Mouse (Mus musculus): ENCODE measurements around the gene Scyl1. TPM values are rescaled to one million over a fixed set of nuclear protein-coding genes. Genes with fewer than 3 reads are reported as not detected.
A peak's percentile ranks its signal among the peaks of the same experiment; 100 is the strongest.

Gene Scyl1
- polyA plus RNA-seq, 1 experiment from 2014 or later, result 67.4 TPM

GRCm38 (mm10) chr19:5731264-5731978, 39.8 kb downstream of the Scyl1 start:
- H3K27ac ChIP-seq (ENCODE audit: low read depth, low read length), result no peak overlapping the region

GRCm38 (mm10) chr19:5730314-5731186, 40.7 kb downstream of the Scyl1 start:
- H3K27ac ChIP-seq (ENCODE audit: low read depth, low read length), result no peak overlapping the region
- H3K36me3 ChIP-seq (ENCODE audit: control insufficient read depth, insufficient read depth, low read length), result no peaks in the 10 kb centered on the region
- DNase-seq (ENCODE audit: low spot score), result no peak
- no peaks in the 10 kb centered on the region for H3K27me3 ChIP-seq (ENCODE audit: control insufficient read depth, insufficient read depth, low read length)
- H3K9ac ChIP-seq (ENCODE audit: low read length), result peak overlapping the region; percentile 64
- peak overlapping the region; percentile 98 for H3K4me2 ChIP-seq (ENCODE audit: low read depth)
- H3K9me3 ChIP-seq (ENCODE audit: control insufficient read depth, low read length), result no peaks in the 10 kb centered on the region
- H3K4me1 ChIP-seq (ENCODE audit: control insufficient read depth, insufficient read depth, low read length), result peaks cover 38% of the 10 kb centered on the region
- peak overlapping the region; percentile 83 for H3K4me3 ChIP-seq (ENCODE audit: low read depth, low read length)
- WGBS, result 74% methylated on average over 29 of the region's 29 CpGs
- ATAC-seq (ENCODE audit: insufficient read depth, low FRiP score, low TSS enrichment), result no peak

More at GRCm38 (mm10) chr19:5731264-5731978, 39.8 kb downstream of the Scyl1 start:
- ATAC-seq (ENCODE audit: insufficient read depth, low FRiP score, low TSS enrichment) (peak; percentile 79; the same call in 1 of the 2 replicates), DNase-seq (ENCODE audit: low spot score) (peak; percentile 94)
- no peaks in the 10 kb centered on the region for H3K27me3 ChIP-seq (ENCODE audit: control insufficient read depth, insufficient read depth, low read length)
- H3K9me3 ChIP-seq (ENCODE audit: control insufficient read depth, low read length), result no peaks in the 10 kb centered on the region
- peaks cover 33% of the 10 kb centered on the region for H3K4me1 ChIP-seq (ENCODE audit: control insufficient read depth, insufficient read depth, low read length)
- H3K4me2 ChIP-seq (ENCODE audit: low read depth), result peak overlapping the region; percentile 98
- no peaks in the 10 kb centered on the region for H3K36me3 ChIP-seq (ENCODE audit: control insufficient read depth, insufficient read depth, low read length)
- peak overlapping the region; percentile 64 for H3K9ac ChIP-seq (ENCODE audit: low read length)
- under 1% methylated on average over 47 of the region's 47 CpGs for WGBS
- peak overlapping the region; percentile 80 for H3K4me3 ChIP-seq (ENCODE audit: low read depth, low read length)

- H3K4me1 ChIP-seq (ENCODE audit: control insufficient read depth, insufficient read depth, low read length), result peaks cover 42% of the 10 kb centered on the region
Observed at GRCm38 (mm10) chr19:5729444-5729815, 41.8 kb downstream of the Scyl1 start, which contains the start of gene Fam89b. Fam89b (minus strand) TSS chr19:5729653.

GRCm38 (mm10) chr19:5728631-5729443, 42.4 kb downstream of the Scyl1 start:
- Histone ChIP-seq H3K9me3 (ENCODE audit: control insufficient read depth, low read length) (no peaks in the 10 kb centered on the region), H3K36me3 (ENCODE audit: control insufficient read depth, insufficient read depth, low read length) (peaks cover 2% of the 10 kb centered on the region; the same call in 1 of the 2 replicates), H3K4me3 (ENCODE audit: low read depth, low read length) (peak overlapping the region; percentile 83), H3K9ac (ENCODE audit: low read length) (peak overlapping the region; percentile 97), H3K27ac (ENCODE audit: low read depth, low read length) (peak overlapping the region; percentile 93), H3K4me1 (ENCODE audit: control insufficient read depth, insufficient read depth, low read length) (peaks cover 42% of the 10 kb centered on the region), H3K27me3 (ENCODE audit: control insufficient read depth, insufficient read depth, low read length) (no peaks in the 10 kb centered on the region), H3K4me2 (ENCODE audit: low read depth) (peak overlapping the region; percentile 86)
- DNase-seq (ENCODE audit: low spot score), result peak; percentile 70
- ATAC-seq (ENCODE audit: insufficient read depth, low FRiP score, low TSS enrichment), result peak; percentile 49; the same call in 1 of the 2 replicates
- 11% methylated on average over 37 of the region's 37 CpGs for WGBS

More at GRCm38 (mm10) chr19:5729444-5729815, 41.8 kb downstream of the Scyl1 start, which contains the start of gene Fam89b:
- peak; percentile 77 for ATAC-seq (ENCODE audit: insufficient read depth, low FRiP score, low TSS enrichment)
- Histone ChIP-seq H3K9me3 (ENCODE audit: control insufficient read depth, low read length) (no peaks in the 10 kb centered on the region), H3K4me3 (ENCODE audit: low read depth, low read length) (peak within 1 kb of the TSS; percentile 83), H3K36me3 (ENCODE audit: control insufficient read depth, insufficient read depth, low read length) (no peaks in the 10 kb centered on the region), H3K9ac (ENCODE audit: low read length) (peak within 1 kb of the TSS; percentile 97), H3K4me2 (ENCODE audit: low read depth) (peak within 1 kb of the TSS; percentile 86), H3K27me3 (ENCODE audit: control insufficient read depth, insufficient read depth, low read length) (no peaks in the 10 kb centered on the region), H3K27ac (ENCODE audit: low read depth, low read length) (peak within 1 kb of the TSS; percentile 93)
- DNase-seq (ENCODE audit: low spot score), result peak; percentile 91
- WGBS, result 0% methylated on average over 37 of the region's 37 CpGs

GRCm38 (mm10) chr19:5727701-5728100, 43.5 kb downstream of the Scyl1 start:
- peak overlapping the region; percentile 86 for H3K4me2 ChIP-seq (ENCODE audit: low read depth)
- H3K36me3 ChIP-seq (ENCODE audit: control insufficient read depth, insufficient read depth, low read length), result peaks cover 2% of the 10 kb centered on the region; the same call in 1 of the 2 replicates
- H3K9me3 ChIP-seq (ENCODE audit: control insufficient read depth, low read length), result no peaks in the 10 kb centered on the region
- peaks cover 42% of the 10 kb centered on the region for H3K4me1 ChIP-seq (ENCODE audit: control insufficient read depth, insufficient read depth, low read length)
- no peak for ATAC-seq (ENCODE audit: insufficient read depth, low FRiP score, low TSS enrichment)
- 4% methylated on average over 14 of the region's 14 CpGs for WGBS
- H3K9ac ChIP-seq (ENCODE audit: low read length), result no peak overlapping the region
- no peak overlapping the region for H3K27ac ChIP-seq (ENCODE audit: low read depth, low read length)
- H3K4me3 ChIP-seq (ENCODE audit: low read depth, low read length), result peak overlapping the region; percentile 83
- no peaks in the 10 kb centered on the region for H3K27me3 ChIP-seq (ENCODE audit: control insufficient read depth, insufficient read depth, low read length)
- DNase-seq (ENCODE audit: low spot score), result peak; percentile 90

GRCm38 (mm10) chr19:5726961-5727578, 44.1 kb downstream of the Scyl1 start:
- H3K9me3 ChIP-seq (ENCODE audit: control insufficient read depth, low read length), result no peaks in the 10 kb centered on the region
- peaks cover 2% of the 10 kb centered on the region; the same call in 1 of the 2 replicates for H3K36me3 ChIP-seq (ENCODE audit: control insufficient read depth, insufficient read depth, low read length)
- H3K27ac ChIP-seq (ENCODE audit: low read depth, low read length), result no peak overlapping the region
- DNase-seq (ENCODE audit: low spot score), result no peak
- peak overlapping the region; percentile 86 for H3K4me2 ChIP-seq (ENCODE audit: low read depth)
- no peaks in the 10 kb centered on the region for H3K27me3 ChIP-seq (ENCODE audit: control insufficient read depth, insufficient read depth, low read length)
- peaks cover 42% of the 10 kb centered on the region for H3K4me1 ChIP-seq (ENCODE audit: control insufficient read depth, insufficient read depth, low read length)
- ATAC-seq (ENCODE audit: insufficient read depth, low FRiP score, low TSS enrichment), result no peak
- no peak overlapping the region for H3K9ac ChIP-seq (ENCODE audit: low read length)
- 81% methylated on average over 15 of the region's 15 CpGs for WGBS
- H3K4me3 ChIP-seq (ENCODE audit: low read depth, low read length), result peak overlapping the region; percentile 83

GRCm38 (mm10) chr19:5725767-5726515, 45.3 kb downstream of the Scyl1 start, which contains the start of gene Ehbp1l1:
Ehbp1l1 (minus strand) TSS chr19:5726317.
- H3K4me3 ChIP-seq (ENCODE audit: low read depth, low read length), result peak within 1 kb of the TSS; percentile 5
- H3K36me3 ChIP-seq (ENCODE audit: control insufficient read depth, insufficient read depth, low read length), result peaks cover 7% of the 10 kb centered on the region
- DNase-seq (ENCODE audit: low spot score) (peak; percentile 62), ATAC-seq (ENCODE audit: insufficient read depth, low FRiP score, low TSS enrichment) (no peak)
- H3K4me1 ChIP-seq (ENCODE audit: control insufficient read depth, insufficient read depth, low read length), result peaks cover 39% of the 10 kb centered on the region
- 13% methylated on average over 48 of the region's 49 CpGs for WGBS
- H3K4me2 ChIP-seq (ENCODE audit: low read depth), result peak within 1 kb of the TSS; percentile 50
- H3K9me3 ChIP-seq (ENCODE audit: control insufficient read depth, low read length), result no peaks in the 10 kb centered on the region
- no peaks in the 10 kb centered on the region for H3K27me3 ChIP-seq (ENCODE audit: control insufficient read depth, insufficient read depth, low read length)
- H3K9ac ChIP-seq (ENCODE audit: low read length), result peak within 1 kb of the TSS; percentile 14
- no peak within 1 kb of the TSS for H3K27ac ChIP-seq (ENCODE audit: low read depth, low read length)

All from neural tube, embryonic 11.5 days (tissue).